Mouse (Mus musculus) hematopoietic stem cell, adult 5-6 weeks (primary cell): ENCODE measurements around the gene Elmo1. TPM values are rescaled to one million over a fixed set of nuclear protein-coding genes. Genes with fewer than 3 reads are reported as not detected.

Source experiments
- ATAC-seq, 2 experiments: fragments of 125-278 bp in 1 of 2; replicated peaks in 1 of 2; 2 replicates each; pipeline ENCODE4 v1.8.0; 2016 to 2017; ENCODE audit warnings: inconsistent platforms in 2 of 2, mild to moderate bottlenecking in 2 of 2, moderate number of reproducible peaks in 2 of 2, low read depth in 1 of 2, moderate TSS enrichment in 1 of 2; ENCODE audit not compliant: low FRiP score in 2 of 2, poor library complexity in 2 of 2, severe bottlenecking in 2 of 2, insufficient read depth in 1 of 2, low TSS enrichment in 1 of 2
- total RNA-seq: library from RNA; stranded (forward); fragments of 172-1452, 232-1000 nt; gene quantifications from 2 replicates; pipeline ENCODE4 v1.2.3, GENCODE M21; 2017

Gene Elmo1
- total RNA-seq, 1 experiment from 2014 or later, result 91.4 TPM

DNA sequence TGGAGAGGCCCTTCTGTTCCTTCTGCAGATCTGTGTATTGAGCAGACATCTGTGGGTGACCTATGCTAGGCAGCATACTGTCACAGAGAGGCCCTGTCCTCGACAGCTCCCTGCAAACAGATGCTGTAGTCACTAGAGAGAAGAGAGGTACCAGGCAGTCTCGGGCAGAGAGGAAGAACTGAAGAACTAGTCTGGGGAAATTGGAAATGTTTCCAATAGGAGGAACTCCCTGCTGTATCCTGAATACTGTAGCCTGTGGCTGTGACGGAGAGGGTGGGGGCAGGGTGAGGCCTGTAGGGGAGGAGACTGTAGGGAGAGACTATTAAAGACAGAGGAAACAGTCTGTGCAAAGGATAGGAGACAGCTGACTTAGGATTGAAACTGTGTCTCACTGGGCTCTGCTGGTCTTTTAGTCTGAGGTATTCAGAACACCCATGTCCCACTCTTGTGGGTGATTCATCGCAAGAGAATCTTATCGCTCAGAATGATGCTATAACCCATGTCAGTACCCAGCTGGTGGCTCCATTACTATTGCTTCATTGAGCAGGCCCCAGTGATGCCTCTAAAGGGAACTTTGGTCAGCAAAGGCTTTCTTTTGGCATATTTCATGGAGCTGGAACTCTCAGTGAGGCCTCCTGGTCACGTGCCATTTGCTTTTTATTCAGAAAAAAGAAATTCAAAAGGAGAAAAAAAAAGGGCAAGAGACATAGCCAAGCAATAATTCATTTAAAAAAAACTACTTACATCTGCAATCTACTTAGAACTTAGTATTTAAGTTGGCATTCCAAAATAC is 43.4 kb downstream of the Elmo1 start:
- ATAC-seq, result no peak

GRCm38 (mm10) chr13:20134395-20135225 is 44.2 kb downstream of the Elmo1 start:
- ATAC-seq, result peak; percentile 41 to 52

DNA sequence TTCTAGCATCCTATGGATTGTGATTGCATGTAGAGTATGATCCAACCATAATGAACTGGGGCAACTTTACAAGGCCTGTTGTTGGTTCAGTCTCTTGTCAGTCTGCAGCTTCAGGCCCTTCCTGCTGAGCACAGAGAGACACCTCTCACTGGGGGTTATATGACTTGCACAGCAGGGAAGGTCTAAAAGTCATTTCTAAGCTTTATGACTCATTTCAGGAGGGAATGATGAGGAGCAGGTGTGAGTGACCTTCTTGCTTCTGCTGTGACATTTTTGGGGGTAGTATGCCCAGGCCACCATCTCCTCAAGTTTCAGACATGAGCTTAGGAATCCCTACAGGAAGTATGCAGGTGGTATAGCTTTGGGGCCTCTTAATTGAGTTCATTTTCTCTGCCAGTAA is 46.4 kb downstream of the Elmo1 start:
- ATAC-seq, result no peak

DNA sequence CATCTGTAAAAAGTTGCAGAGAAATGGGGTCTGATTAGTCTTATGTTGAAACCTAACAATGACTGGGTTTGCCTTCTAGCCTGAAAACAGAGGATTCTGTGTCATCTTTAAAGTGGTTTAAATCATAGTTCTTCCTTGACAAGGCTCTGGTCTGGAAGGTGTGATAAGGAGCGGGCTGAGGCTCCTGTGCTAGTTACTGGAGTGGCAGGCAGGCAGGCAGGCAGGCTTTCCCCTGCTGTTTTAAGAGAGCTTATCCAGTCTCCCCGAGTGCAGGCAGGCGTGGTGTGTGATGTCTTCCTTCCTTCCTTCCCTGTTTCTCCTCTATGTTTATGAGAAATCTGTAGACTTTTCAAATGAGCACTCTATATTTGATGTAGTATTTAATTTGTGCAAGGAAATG is 48.1 kb downstream of the Elmo1 start:
- peak in 1 of 2 experiments; percentile 42; a peak in 2 of 4 replicates for ATAC-seq

- no peak for ATAC-seq
These were observed 48.7 kb downstream of the Elmo1 start for GRCm38 (mm10) chr13:20139060-20139459.

- peak; percentile 92 to 94 for ATAC-seq
These were observed 49.6 kb downstream of the Elmo1 start for GRCm38 (mm10) chr13:20139825-20140665.

- no peak for ATAC-seq
These were observed 52.2 kb downstream of the Elmo1 start for GRCm38 (mm10) chr13:20142637-20143036.

DNA sequence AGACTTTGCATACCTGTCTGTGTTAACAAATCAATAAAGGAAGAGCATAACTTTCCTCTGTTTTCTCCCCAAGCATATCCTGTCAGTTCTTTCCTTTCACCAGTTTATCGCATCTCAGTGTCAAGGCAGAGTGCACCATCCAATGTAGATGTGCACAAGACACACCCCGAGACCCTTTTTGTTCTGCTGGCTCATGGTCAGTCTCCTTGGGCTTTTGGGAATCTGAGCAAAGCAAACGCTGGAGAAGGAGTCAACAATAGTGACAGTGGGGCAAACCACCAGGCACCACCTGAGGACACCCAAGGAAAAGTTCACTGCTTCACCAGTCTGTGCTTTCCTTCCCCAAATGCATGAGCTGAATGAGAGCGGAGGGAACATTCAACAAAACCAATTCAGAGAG is 56.5 kb downstream of the Elmo1 start:
- ATAC-seq, result no peak

- no peak for ATAC-seq
These were observed 57.3 kb downstream of the Elmo1 start for GRCm38 (mm10) chr13:20147736-20148135.

GRCm38 (mm10) chr13:20150130-20150835 is 59.9 kb downstream of the Elmo1 start:
- ATAC-seq, result no peak

GRCm38 (mm10) chr13:20151302-20151978 is 61.0 kb downstream of the Elmo1 start:
- peak; percentile 91 to 96 for ATAC-seq

DNA sequence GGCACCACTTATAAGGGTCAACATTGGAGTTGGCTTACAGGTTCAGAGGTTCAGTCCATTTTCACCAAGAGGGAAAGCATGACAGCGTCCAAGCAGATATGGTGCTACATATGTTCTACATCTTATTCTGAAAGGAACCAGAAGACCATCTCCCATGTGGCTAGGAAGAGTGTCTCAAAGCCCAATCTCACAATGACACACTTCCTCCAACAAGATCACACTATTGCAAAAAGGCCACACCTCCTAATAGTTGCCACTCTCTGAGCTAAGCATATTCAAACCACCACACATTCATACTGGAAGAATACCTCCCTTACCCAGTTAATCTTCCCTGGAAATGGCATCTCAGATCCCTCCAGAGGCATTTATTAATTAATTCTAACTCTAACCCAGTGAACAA is 66.7 kb downstream of the Elmo1 start:
- ATAC-seq, result no peak

- ATAC-seq, result no peak
These were observed 67.1 kb downstream of the Elmo1 start for GRCm38 (mm10) chr13:20157529-20157928.

- ATAC-seq, result 0 out of 4 replicates have a peak, but pooled peaks have one; percentile 9 to 43
These were observed 73.1 kb downstream of the Elmo1 start for GRCm38 (mm10) chr13:20163339-20163954.

DNA sequence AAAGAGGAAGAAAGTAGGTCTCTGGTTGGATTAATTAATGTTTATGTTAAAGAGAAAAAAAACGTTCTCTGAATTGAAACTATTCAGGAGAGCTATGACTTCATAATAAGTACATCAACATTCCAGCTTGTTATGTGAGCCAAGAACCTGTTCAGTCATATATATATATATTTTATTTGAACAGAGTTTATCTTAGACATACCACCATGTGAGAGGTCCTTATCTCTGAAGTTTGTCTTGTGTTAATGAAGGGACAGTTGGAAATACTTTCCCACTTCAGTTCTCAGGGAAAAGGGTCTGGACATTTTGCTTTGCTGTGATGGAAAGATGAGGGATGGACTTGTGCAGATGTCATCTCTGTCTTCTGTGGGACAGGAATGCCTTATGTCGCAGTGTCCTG is 74.4 kb downstream of the Elmo1 start:
- ATAC-seq, result no peak

GRCm38 (mm10) chr13:20173987-20174654 is 83.7 kb downstream of the Elmo1 start:
- peak; percentile 84 to 85 for ATAC-seq
